Mouse (Mus musculus): ENCODE data around the gene Olfr649. TPM values are rescaled to one million over a fixed set of nuclear protein-coding genes. Genes with fewer than 3 reads are reported as not detected.

Olfr649 gene
- not detected in 2 replicates for polyA plus RNA-seq (2015; fragmentation: Nextera tagmentation; extraction: Ambion mirVana)

DNA sequence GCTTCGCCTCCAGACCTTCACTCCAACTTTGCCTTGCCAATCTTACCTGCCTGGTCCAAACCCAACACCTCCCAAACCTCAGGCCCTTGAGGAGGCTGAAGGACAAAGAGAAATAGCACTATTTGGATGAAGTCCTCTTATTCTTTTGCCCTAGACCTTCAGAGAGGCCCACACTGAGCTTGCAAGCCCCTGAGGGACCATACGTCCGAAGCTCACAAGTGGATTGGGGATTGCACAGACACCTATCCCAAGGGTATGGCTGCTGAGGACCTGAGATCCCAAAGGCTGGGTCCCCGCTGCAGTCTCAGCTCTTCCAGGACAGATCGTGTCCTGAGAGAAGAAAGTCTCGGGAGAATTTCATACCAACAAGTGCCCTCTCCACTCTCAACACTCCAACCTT lies at the start of gene Olfr649:
Gene Olfr649 (minus strand): TSS at position 101 of the 400 bp plus-strand sequence.
- no peak for ATAC-seq (ENCODE audit: insufficient read depth, low FRiP score, low read depth)
- Histone ChIP-seq H3K9ac (no peak within 1 kb of the TSS), H3K4me2 (no peak within 1 kb of the TSS), H3K4me3 (replicated peaks) (no peak within 1 kb of the TSS), H3K4me1 (no peaks in the 10 kb centered on the region), H3K9me3 (no peaks in the 10 kb centered on the region), H3K27me3 (replicated peaks) (no peaks in the 10 kb centered on the region), H3K36me3 (no peaks in the 10 kb centered on the region), H3K27ac (no peak within 1 kb of the TSS)
- WGBS, result 79% methylated on average over 6 of the region's 6 CpGs

DNA sequence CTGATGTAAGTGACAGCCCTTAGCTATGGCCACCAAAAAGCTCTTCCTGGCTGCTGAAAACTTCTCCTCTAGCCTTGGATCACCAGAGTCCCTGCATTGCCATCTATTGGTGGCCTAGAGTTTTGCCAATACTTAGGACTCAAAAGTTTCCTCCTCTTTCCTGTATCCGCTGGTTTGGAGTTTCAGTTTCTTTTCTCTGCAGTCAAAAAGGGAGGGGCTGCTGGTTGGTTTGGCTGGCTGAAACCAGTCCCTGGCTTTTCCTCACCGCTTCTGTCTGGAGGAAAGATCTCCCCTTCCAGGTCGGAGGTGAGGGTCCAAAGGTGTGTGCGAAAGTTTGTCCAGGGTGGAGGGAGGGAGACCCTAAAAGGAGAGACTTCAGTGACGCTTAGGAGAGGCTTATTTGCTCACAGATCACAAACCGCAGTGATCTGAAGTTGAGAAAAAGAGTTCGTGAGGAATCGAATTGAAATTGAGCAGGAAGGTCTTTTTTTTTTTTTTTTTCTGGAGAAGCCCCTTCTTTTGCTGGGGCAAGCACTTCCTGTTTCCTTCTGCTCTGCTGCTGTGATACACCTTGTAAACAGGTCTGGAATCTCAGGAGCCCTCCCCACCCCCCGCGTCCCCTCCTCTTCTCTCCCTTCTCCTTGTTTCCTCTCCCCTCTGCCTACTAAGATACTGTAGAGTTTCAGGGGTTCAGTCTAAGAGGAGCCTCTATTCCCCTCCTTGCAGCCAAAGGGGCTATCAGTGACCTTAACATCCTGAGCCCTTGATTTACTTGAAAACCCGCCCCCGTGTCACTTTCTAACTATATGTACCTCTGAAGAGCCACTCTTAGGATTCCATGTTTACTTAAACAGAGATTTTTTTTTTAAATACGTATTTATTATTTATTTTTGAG lies 48.7 kb upstream of the Olfr649 start, which contains the start of gene Trim34a:
Gene Trim34a (plus strand): TSS at position 171 of the 895 bp plus-strand sequence.
- ATAC-seq (ENCODE audit: insufficient read depth, low FRiP score, low read depth), result peak; percentile 89
- WGBS, result 5% methylated on average over 13 of the region's 13 CpGs
- no peaks in the 10 kb centered on the region for H3K27me3 ChIP-seq (replicated peaks)
- H3K36me3 ChIP-seq, result no peaks in the 10 kb centered on the region
- peak within 1 kb of the TSS; percentile 51 for H3K4me3 ChIP-seq (replicated peaks)
- H3K4me1 ChIP-seq, result no peaks in the 10 kb centered on the region
- peak within 1 kb of the TSS; percentile 41; the same call in 1 of the 2 replicates for H3K27ac ChIP-seq
- 0 out of 2 replicates have a peak within 1 kb of the TSS, but pooled peaks have one; percentile 25 for H3K9ac ChIP-seq
- no peaks in the 10 kb centered on the region for H3K9me3 ChIP-seq
- H3K4me2 ChIP-seq, result peak within 1 kb of the TSS; percentile 50

DNA sequence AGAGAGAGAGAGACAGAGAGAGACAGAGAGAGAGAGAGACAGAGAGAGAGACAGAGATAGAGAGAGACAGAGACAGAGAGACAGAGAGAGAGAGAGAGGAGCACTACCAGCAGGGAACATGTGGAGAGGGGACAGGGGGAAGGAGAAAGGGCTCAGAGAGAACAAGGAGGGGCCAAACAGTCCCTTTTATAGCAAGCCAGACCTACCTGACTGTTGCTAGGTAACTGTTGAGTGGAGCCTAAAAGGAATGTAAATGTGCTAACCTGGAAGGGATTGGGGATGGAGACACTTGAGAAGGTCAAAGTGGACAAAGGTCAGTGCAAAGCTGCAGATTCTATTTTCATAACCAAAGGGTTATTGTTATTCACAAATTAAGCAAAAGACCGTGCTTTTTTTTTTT lies 47.8 kb upstream of the Olfr649 start:
- Histone ChIP-seq H3K36me3 (no peaks in the 10 kb centered on the region), H3K4me2 (no peak overlapping the region), H3K9ac (no peak overlapping the region), H3K9me3 (no peaks in the 10 kb centered on the region), H3K27ac (no peak overlapping the region), H3K4me1 (no peaks in the 10 kb centered on the region), H3K4me3 (replicated peaks) (no peak overlapping the region), H3K27me3 (replicated peaks) (no peaks in the 10 kb centered on the region)
- whole genome bisulfite sequencing, result 54% methylated on average over 1 of the region's 1 CpGs
- ATAC-seq (ENCODE audit: insufficient read depth, low FRiP score, low read depth), result no peak

DNA sequence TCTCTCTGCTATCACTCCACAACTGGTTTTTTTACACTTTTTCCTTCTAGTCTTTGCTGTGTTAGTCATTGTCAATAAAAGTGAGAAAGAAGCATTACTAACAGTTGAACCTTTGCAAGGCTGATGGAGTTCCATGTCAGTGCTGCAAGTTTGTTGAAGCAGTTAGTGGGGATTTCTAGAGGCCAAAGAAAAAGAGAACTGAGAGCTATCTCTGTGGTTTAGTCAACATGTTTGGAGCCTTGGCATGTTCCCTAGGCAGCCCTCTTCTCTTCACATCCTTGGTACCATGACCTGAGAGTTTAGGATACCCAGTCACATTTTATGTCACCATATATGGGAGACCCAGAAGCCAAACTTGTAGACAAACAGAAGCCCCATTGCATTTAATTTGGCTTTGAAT lies 45.1 kb upstream of the Olfr649 start:
- H3K4me2 ChIP-seq, result no peak overlapping the region
- H3K36me3 ChIP-seq, result no peaks in the 10 kb centered on the region
- H3K27me3 ChIP-seq (replicated peaks), result no peaks in the 10 kb centered on the region
- no peak overlapping the region for H3K27ac ChIP-seq
- H3K4me1 ChIP-seq, result no peaks in the 10 kb centered on the region
- H3K9ac ChIP-seq, result no peak overlapping the region
- H3K9me3 ChIP-seq, result no peaks in the 10 kb centered on the region
- no peak for ATAC-seq (ENCODE audit: insufficient read depth, low FRiP score, low read depth)
- no peak overlapping the region for H3K4me3 ChIP-seq (replicated peaks)

DNA sequence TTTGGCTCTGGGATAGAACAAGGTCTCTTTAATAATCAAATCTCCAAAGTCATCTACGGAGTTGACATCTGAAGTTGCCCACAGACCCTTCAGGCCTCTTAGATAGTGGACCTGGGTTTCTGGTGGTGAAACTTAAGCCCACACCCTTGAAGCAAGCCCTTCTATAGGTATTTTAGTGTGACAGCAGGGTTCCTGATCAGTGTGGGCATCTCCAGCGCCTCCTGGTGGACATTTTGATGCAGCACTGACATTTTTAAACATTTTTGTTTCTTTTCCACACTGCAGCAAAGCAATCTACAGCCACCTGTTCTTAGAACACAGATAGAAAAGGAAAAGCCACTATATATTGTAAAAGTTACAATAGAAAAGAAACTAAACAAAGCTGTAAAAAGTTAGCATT lies 35.4 kb upstream of the Olfr649 start:
- Histone ChIP-seq H3K9me3 (no peaks in the 10 kb centered on the region), H3K4me2 (no peak overlapping the region), H3K4me1 (no peaks in the 10 kb centered on the region), H3K9ac (no peak overlapping the region), H3K27ac (no peak overlapping the region), H3K4me3 (replicated peaks) (no peak overlapping the region), H3K36me3 (no peaks in the 10 kb centered on the region), H3K27me3 (replicated peaks) (no peaks in the 10 kb centered on the region)
- WGBS, result 37% methylated on average over 2 of the region's 2 CpGs
- no peak for ATAC-seq (ENCODE audit: insufficient read depth, low FRiP score, low read depth)

DNA sequence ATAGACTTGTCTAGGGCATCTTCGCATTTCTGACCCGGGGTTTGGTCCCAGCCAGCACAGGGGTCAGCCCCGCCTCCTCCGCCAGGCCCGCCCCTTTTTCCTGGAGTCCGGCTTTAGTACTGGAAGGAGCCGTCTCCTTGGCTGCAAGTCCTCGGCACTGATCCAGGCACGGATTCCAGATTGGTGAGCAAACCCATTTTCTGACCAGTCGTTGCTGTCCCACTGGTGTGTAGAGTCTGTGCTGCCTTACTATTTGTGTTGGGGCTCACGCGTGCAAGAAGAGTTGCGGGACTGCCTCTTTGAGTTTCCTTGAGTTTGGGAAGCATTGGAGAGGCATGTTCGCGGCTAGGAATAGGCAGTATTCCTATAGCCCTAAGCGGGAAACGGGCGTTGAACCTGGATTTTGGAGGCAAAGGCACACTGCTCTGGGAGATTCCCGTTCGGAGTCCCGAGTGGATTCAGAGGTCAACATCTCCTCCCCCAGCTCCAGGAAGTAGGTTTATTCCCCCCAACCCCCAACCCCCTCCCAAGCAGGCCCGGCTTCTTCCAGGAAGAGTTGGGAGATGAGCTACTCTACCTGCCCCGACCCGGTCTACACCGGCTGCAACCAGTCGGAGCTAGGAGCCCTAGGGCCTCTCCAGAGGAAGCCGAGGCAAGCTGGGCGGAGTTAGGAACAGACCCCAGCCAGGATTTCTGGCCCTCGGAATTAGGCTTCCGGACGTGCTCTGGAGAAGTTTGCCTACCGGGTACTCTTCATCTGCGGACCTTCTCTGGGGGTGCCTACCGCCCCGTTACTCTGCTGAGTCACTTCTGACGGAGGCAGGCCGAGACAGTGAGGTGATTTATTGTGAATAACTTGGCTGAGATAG lies 23.1 kb upstream of the Olfr649 start, which contains the start of gene Trim6:
Gene Trim6 (plus strand): TSS at position 93 of the 869 bp plus-strand sequence.
- H3K4me3 ChIP-seq (replicated peaks), result peak within 1 kb of the TSS; percentile 40
- WGBS, result 3% methylated on average over 37 of the region's 37 CpGs
- 0 out of 2 replicates have a peak within 1 kb of the TSS, but pooled peaks have one; percentile 12 for H3K9ac ChIP-seq
- H3K36me3 ChIP-seq, result no peaks in the 10 kb centered on the region
- no peak within 1 kb of the TSS; the same call in 1 of the 2 replicates for H3K27ac ChIP-seq
- peak; percentile 82; the same call in 1 of the 2 replicates for ATAC-seq (ENCODE audit: insufficient read depth, low FRiP score, low read depth)
- no peaks in the 10 kb centered on the region for H3K9me3 ChIP-seq
- H3K4me1 ChIP-seq, result 0 out of 2 replicates have a peak, but pooled peaks cover 4% of the 10 kb centered on the region
- H3K27me3 ChIP-seq (replicated peaks), result no peaks in the 10 kb centered on the region
- peak within 1 kb of the TSS; percentile 68 for H3K4me2 ChIP-seq

DNA sequence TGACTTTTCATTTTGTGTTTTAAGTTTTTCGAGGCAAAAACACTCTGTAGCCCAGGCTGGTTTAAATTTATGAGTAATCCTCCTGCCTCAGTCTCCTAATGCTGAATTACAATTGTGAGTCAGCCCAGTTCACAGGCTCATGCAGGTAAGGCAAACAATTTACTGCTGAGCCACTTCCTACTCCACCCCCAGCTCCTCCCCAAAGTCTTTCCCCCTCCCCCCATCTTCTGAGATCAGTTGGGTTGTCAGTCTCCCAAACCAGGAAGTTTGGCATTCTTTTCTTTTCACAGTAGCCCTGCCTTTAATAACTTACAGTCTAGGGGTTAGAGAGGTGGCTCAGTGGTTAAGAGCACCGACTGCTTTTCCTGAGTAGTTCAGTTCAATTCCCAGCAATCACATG lies 22.1 kb upstream of the Olfr649 start:
- Histone ChIP-seq H3K27me3 (replicated peaks) (no peaks in the 10 kb centered on the region), H3K27ac (no peak overlapping the region), H3K4me3 (replicated peaks) (no peak overlapping the region), H3K9ac (no peak overlapping the region), H3K4me1 (0 out of 2 replicates have a peak, but pooled peaks cover 4% of the 10 kb centered on the region), H3K9me3 (no peaks in the 10 kb centered on the region), H3K36me3 (no peaks in the 10 kb centered on the region), H3K4me2 (no peak overlapping the region)
- ATAC-seq (ENCODE audit: insufficient read depth, low FRiP score, low read depth), result 0 out of 2 replicates have a peak, but pooled peaks have one; percentile 31
- WGBS, result 66% methylated on average over 2 of the region's 2 CpGs

DNA sequence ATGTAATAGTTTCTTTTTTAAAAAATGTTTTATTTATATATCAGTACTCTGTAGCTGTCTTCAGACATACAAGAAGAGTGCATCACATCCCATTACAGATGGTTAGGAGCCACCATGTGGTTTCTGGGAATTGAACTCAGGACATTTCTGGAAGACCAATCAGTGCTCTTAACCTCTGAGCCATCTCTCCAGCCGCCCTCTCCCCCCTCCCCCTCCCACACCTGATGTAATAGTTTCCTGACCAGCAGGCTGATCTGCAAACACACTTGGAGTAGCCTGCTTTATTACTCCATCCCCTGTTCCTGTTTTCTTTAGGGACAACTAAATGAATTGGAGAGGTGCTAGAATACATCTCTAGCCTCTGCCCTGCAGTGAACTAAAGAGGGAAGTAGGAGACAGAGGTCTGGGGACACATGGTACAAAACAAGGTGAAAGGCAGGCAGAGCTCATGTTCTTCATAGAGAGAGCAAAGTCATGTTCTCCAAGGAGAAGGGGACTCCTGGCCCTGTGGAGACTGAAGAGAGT lies 20.3 kb upstream of the Olfr649 start:
- H3K4me2 ChIP-seq, result no peak overlapping the region
- no peaks in the 10 kb centered on the region for H3K9me3 ChIP-seq
- H3K27me3 ChIP-seq (replicated peaks), result no peaks in the 10 kb centered on the region
- WGBS, result 53% methylated on average over 1 of the region's 1 CpGs
- H3K36me3 ChIP-seq, result no peaks in the 10 kb centered on the region
- H3K27ac ChIP-seq, result no peak overlapping the region
- no peak overlapping the region for H3K4me3 ChIP-seq (replicated peaks)
- 0 out of 2 replicates have a peak, but pooled peaks cover 4% of the 10 kb centered on the region for H3K4me1 ChIP-seq
- ATAC-seq (ENCODE audit: insufficient read depth, low FRiP score, low read depth), result no peak
- H3K9ac ChIP-seq, result no peak overlapping the region

DNA sequence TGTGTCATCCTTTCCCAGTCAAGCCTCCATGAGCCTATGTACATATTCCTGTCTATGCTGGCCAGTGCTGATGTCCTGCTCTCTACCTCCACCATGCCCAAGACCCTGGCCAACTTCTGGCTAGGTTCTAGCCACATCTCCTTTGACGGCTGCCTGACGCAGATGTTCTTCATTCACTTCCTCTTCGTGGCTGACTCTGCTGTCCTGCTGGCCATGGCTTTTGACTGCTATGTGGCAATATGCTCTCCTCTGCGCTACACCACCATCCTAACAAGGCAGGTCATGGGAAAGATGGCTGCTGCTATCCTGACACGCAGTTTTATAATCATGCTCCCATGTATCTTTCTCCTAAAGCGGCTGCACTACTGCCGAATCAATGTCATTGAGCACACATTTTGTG lies 10.4 kb upstream of the Olfr649 start:
- no peak overlapping the region for H3K9ac ChIP-seq
- no peaks in the 10 kb centered on the region for H3K36me3 ChIP-seq
- H3K27ac ChIP-seq, result no peak overlapping the region
- no peak overlapping the region for H3K4me3 ChIP-seq (replicated peaks)
- H3K27me3 ChIP-seq (replicated peaks), result no peaks in the 10 kb centered on the region
- no peaks in the 10 kb centered on the region for H3K9me3 ChIP-seq
- ATAC-seq (ENCODE audit: insufficient read depth, low FRiP score, low read depth), result no peak
- H3K4me2 ChIP-seq, result no peak overlapping the region
- WGBS, result 87% methylated on average over 7 of the region's 7 CpGs
- H3K4me1 ChIP-seq, result no peaks in the 10 kb centered on the region

DNA sequence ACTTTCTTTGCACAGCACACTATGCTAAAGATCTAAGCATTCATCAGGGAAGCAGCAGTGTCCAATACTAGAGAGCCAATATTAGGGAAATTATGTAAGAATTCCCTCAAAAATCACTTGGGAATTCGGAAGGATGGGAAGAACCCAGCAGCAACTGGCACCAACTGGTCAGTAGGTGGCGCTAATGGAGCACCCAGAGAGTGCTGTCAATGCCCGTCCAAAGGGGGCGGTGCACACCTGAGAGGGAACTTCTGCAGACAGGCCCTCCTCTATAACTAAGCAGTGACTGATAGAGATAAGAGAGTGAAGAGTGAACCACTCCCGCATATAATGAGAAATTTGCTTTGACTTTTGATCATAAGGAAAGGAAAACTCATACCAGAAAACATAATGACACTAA lies 4.0 kb upstream of the Olfr649 start:
- Histone ChIP-seq H3K4me2 (no peak overlapping the region), H3K9me3 (no peaks in the 10 kb centered on the region), H3K27ac (no peak overlapping the region), H3K4me1 (no peaks in the 10 kb centered on the region), H3K9ac (no peak overlapping the region), H3K36me3 (no peaks in the 10 kb centered on the region), H3K27me3 (replicated peaks) (no peaks in the 10 kb centered on the region), H3K4me3 (replicated peaks) (no peak overlapping the region)
- peak; percentile 71; the same call in 1 of the 2 replicates for ATAC-seq (ENCODE audit: insufficient read depth, low FRiP score, low read depth)
- 4% methylated on average over 5 of the region's 5 CpGs for whole genome bisulfite sequencing

DNA sequence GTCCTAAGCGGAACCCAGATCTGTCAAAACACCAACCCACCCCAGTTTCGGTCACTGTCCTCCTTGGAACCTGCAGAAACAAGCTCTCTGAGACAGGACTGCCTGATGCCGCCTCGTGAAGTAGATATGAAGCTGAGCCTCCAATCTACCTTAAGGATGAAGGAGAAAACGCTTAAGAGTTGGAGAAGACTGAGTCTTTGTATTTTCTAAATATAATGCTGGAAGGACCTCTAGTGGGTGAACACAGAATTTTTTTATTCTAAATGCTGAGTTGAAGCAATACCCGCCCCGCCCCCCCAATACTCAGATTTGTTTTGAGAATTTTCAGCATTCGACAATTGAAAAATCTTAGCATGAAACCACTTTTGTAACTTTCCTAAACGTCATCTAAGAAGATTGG lies 4.5 kb downstream of the Olfr649 start:
- no peaks in the 10 kb centered on the region for H3K36me3 ChIP-seq
- H3K4me1 ChIP-seq, result no peaks in the 10 kb centered on the region
- H3K9me3 ChIP-seq, result no peaks in the 10 kb centered on the region
- no peak for ATAC-seq (ENCODE audit: insufficient read depth, low FRiP score, low read depth)
- H3K4me3 ChIP-seq (replicated peaks), result no peak overlapping the region
- no peak overlapping the region for H3K9ac ChIP-seq
- H3K27ac ChIP-seq, result no peak overlapping the region
- H3K27me3 ChIP-seq (replicated peaks), result no peaks in the 10 kb centered on the region
- 60% methylated on average over 9 of the region's 9 CpGs for WGBS
- H3K4me2 ChIP-seq, result no peak overlapping the region

All from stomach, embryonic 15.5 days (tissue).